Mouse (Mus musculus) splenic B cell, adult 2 months (primary cell): ENCODE data around the gene Upk3a.

Source experiments
- DNase-seq: peaks from one replicate; pipeline ENCODE4 v3.0.0-alpha.2; 2011; ENCODE audit warnings: low read depth, low spot score
- H3K27me3 ChIP-seq: 2 replicates; pipeline ENCODE4 v1.6.1; 2012; ENCODE audit warnings: mild to moderate bottlenecking, low read length, moderate library complexity, mixed read lengths; ENCODE audit not compliant: control insufficient read depth, poor library complexity, insufficient read depth, severe bottlenecking
- H3K36me3 ChIP-seq: 2 replicates; pipeline ENCODE4 v1.6.1; 2012; ENCODE audit warnings: mild to moderate bottlenecking, low read length, moderate library complexity, mixed read lengths; ENCODE audit not compliant: control insufficient read depth, poor library complexity, insufficient read depth, severe bottlenecking

Upk3a gene

GRCm38 (mm10) chr15:85054098-85054497 lies 37.2 kb downstream of the Upk3a start:
- Histone ChIP-seq H3K27me3 (no peaks in the 10 kb centered on the region), H3K36me3 (peaks cover 14% of the 10 kb centered on the region)
- no peak for DNase-seq

GRCm38 (mm10) chr15:85055186-85055585 lies 38.2 kb downstream of the Upk3a start:
- peaks cover 13% of the 10 kb centered on the region for H3K36me3 ChIP-seq
- no peak for DNase-seq
- no peaks in the 10 kb centered on the region for H3K27me3 ChIP-seq

DNA sequence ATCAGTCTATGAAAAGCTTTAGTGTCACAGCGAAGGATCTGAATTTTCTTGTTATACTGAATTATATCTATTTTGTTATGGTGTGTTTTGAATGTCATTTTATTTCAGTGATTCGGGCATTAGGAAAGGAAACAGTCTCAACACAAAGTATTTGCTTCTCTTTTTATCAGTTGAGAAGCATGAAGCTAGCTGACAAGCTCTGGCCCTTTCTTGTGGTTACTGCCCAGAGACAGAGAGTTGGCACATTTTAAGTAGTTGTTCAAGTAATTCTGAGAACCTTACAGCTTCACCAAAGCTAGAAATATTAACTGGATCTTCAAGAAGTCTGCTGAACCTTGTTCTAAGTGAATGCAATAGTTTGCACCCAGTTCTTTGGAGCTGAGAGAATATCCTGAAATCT lies 46.5 kb downstream of the Upk3a start:
- peaks cover 3% of the 10 kb centered on the region; the same call in 1 of the 2 replicates for H3K36me3 ChIP-seq
- DNase-seq, result no peak
- no peaks in the 10 kb centered on the region; the same call in 1 of the 2 replicates for H3K27me3 ChIP-seq

DNA sequence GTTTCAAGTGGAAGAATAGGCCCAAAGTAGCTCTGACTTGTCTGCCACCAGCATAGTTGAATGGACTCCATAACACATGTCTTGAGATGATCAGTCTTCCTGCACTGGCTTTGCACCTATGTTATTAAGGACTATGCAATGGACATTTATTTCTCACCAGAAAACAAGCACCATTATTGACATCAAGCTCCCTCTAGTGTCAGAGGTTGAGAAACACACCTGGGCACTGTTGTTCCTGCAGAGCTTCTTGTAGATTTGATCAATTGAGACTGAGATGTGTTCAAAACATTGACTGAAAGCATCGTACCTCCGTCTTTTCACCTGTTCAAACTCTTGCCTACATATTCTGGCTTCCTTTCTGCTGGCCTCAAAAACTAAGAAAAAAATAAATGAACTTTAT lies 53.6 kb downstream of the Upk3a start:
- Histone ChIP-seq H3K36me3 (no peaks in the 10 kb centered on the region), H3K27me3 (no peaks in the 10 kb centered on the region)
- DNase-seq, result peak; percentile 73
